Mouse (Mus musculus): Measurements from ENCODE around the gene Afg3l1.

DNA sequence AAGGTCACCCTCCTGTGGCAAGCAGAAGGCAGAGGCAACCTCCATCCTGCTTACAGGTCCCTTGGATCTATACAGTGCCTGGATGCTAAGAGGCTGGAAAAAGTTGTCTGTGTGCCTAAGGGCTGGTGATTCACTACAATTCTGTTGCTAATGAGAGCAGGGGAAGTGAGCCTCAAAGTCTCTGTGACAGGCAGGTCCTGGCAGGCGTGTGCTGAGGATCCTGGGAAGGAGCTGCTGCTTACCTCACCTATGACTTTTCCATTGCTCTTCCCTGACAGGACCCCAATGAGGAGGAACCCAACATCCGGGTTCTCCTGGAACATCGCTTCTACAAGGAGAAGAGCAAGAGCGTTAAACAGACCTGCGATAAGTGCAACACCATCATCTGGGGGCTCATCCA lies 23.8 kb upstream of the Afg3l1 start:
- TF ChIP-seq CTCF (IDR thresholded peaks at IDR 0.05; ENCODE audit: control insufficient read depth, insufficient read depth, low read length) (no peak), POLR2A (IDR thresholded peaks at IDR 0.05; ENCODE audit: borderline replicate concordance, control insufficient read depth, low read depth, low read length) (no peak)

Data from bone marrow, adult 2 months (tissue).